Mouse (Mus musculus) CH12.LX (cell line): ENCODE results near the gene Kif26b. TPM values are rescaled to one million over a fixed set of nuclear protein-coding genes. Genes with fewer than 3 reads are reported as not detected.

Experiments
- DNase-seq: peaks from one replicate; pipeline ENCODE4 v3.0.0-alpha.2; 2013; ENCODE audit errors: extremely low read depth
- H3K27ac ChIP-seq: 2 replicates; pipeline ENCODE4 v1.5.1; 2012; ENCODE audit warnings: low read depth, mild to moderate bottlenecking, control low read depth, moderate library complexity; ENCODE audit not compliant: insufficient read depth
- H3K27me3 ChIP-seq: replicated peaks from 2 replicates; pipeline ENCODE3; 2012; ENCODE audit warnings: inconsistent platforms
- H3K36me3 ChIP-seq, 2 experiments: replicated peaks in 1 of 2; 2 replicates each; pipeline versions ENCODE3 to v1.6.1; 2012; ENCODE audit warnings: inconsistent platforms in 1 of 2, low read length in 1 of 2, mild to moderate bottlenecking in 1 of 2, mixed read lengths in 1 of 2, moderate library complexity in 1 of 2; ENCODE audit not compliant: control insufficient read depth in 1 of 2, insufficient read depth in 1 of 2
- H3K4me1 ChIP-seq, 2 experiments: 2 replicates each; pipeline ENCODE4 v1.6.1; 2012; ENCODE audit warnings: inconsistent platforms in 1 of 2, moderate library complexity in 1 of 2; ENCODE audit not compliant: insufficient read depth in 2 of 2, control insufficient read depth in 1 of 2
- H3K4me2 ChIP-seq: 2 replicates; pipeline ENCODE4 v1.6.1; 2012; ENCODE audit warnings: low read depth, mild to moderate bottlenecking, control low read depth; ENCODE audit not compliant: poor library complexity, insufficient read depth, severe bottlenecking
- H3K4me3 ChIP-seq, 3 experiments: fragments of 150-350 bp in 1 of 3; sonication (generic) in 1 of 3; replicated peaks in 1 of 3; 2 replicates each; pipeline versions ENCODE3 to v1.5.1; 2011 to 2012; ENCODE audit warnings: low read depth in 2 of 3, low read length in 2 of 3, mild to moderate bottlenecking in 2 of 3, moderate library complexity in 2 of 3, control low read depth in 1 of 3, improper control_type of control experiment in 1 of 3, inconsistent platforms in 1 of 3, mixed read lengths in 1 of 3; ENCODE audit not compliant: poor library complexity in 1 of 3
- H3K79me2 ChIP-seq: replicated peaks from 2 replicates; pipeline ENCODE4 v1.6.1; 2012; ENCODE audit warnings: mild to moderate bottlenecking, moderate library complexity; ENCODE audit not compliant: control insufficient read depth, poor library complexity, insufficient read depth, severe bottlenecking; ENCODE audit errors: extremely low read depth
- H3K9ac ChIP-seq: 2 replicates; pipeline ENCODE4 v1.6.1; 2012; ENCODE audit warnings: low read depth, mild to moderate bottlenecking, control low read depth, moderate library complexity; ENCODE audit not compliant: insufficient read depth
- H3K9me3 ChIP-seq: replicated peaks from 2 replicates; pipeline ENCODE3; 2012; ENCODE audit warnings: low read length, inconsistent platforms, mixed read lengths
- BHLHE40 ChIP-seq: IDR thresholded peaks from 2 replicates; pipeline ENCODE4 v1.6.1; 2011; ENCODE audit warnings: mild to moderate bottlenecking, low read depth, low read length, improper control_type of control experiment
- ELF1 ChIP-seq: IDR thresholded peaks from 2 replicates; pipeline ENCODE4 v1.6.1; 2014; ENCODE audit warnings: low read depth, mild to moderate bottlenecking, inconsistent platforms, low read length, improper control_type of control experiment
- EP300 ChIP-seq: IDR thresholded peaks from 2 replicates; pipeline ENCODE4 v1.6.1; 2011; ENCODE audit warnings: low read length, improper control_type of control experiment
- GABPA ChIP-seq: IDR thresholded peaks from 2 replicates; pipeline ENCODE4 v1.6.1; 2012; ENCODE audit warnings: low read depth, low read length, improper control_type of control experiment, inconsistent platforms; ENCODE audit not compliant: insufficient replicate concordance
- IRF4 ChIP-seq: IDR thresholded peaks from 2 replicates; pipeline ENCODE4 v1.6.1; 2014; ENCODE audit warnings: low read depth, mild to moderate bottlenecking, inconsistent platforms, low read length, improper control_type of control experiment
- JUND ChIP-seq: conservative IDR thresholded peaks from 2 replicates; pipeline ENCODE4 v1.6.1; 2011; ENCODE audit warnings: low read depth, low read length, improper control_type of control experiment
- KAT2A ChIP-seq: IDR thresholded peaks from 2 replicates; pipeline ENCODE4 v1.6.1; 2012; ENCODE audit warnings: low read length, improper control_type of control experiment, inconsistent platforms; ENCODE audit not compliant: insufficient replicate concordance
- MAFK ChIP-seq: IDR thresholded peaks from 2 replicates; pipeline ENCODE4 v1.6.1; 2011; ENCODE audit warnings: low read length, improper control_type of control experiment; ENCODE audit not compliant: insufficient replicate concordance
- MAZ ChIP-seq: IDR thresholded peaks from 2 replicates; pipeline ENCODE4 v1.6.1; 2012; ENCODE audit warnings: low read depth, mild to moderate bottlenecking, inconsistent platforms, low read length, improper control_type of control experiment, moderate library complexity
- MXI1 ChIP-seq: IDR thresholded peaks from 2 replicates; pipeline ENCODE4 v1.6.1; 2011; ENCODE audit warnings: mild to moderate bottlenecking, low read depth, low read length, improper control_type of control experiment
- NELFE ChIP-seq: IDR thresholded peaks from 2 replicates; pipeline ENCODE4 v1.6.1; 2011; ENCODE audit warnings: low read depth, low read length, improper control_type of control experiment
- PAX5 ChIP-seq: IDR thresholded peaks from 2 replicates; pipeline ENCODE4 v1.6.1; 2012; ENCODE audit warnings: low read length, inconsistent platforms, mixed read lengths
- RCOR1 ChIP-seq: conservative IDR thresholded peaks from 2 replicates; pipeline ENCODE4 v1.6.1; 2012; ENCODE audit warnings: low read depth, mild to moderate bottlenecking, inconsistent platforms, low read length, improper control_type of control experiment
- USF2 ChIP-seq: conservative IDR thresholded peaks from 2 replicates; pipeline ENCODE4 v1.6.1; 2011; ENCODE audit warnings: low read depth, low read length, improper control_type of control experiment
- ZC3H11A ChIP-seq: IDR thresholded peaks from 2 replicates; pipeline ENCODE4 v1.6.1; 2012; ENCODE audit warnings: low read depth, mild to moderate bottlenecking, inconsistent platforms, low read length, improper control_type of control experiment
- ZMIZ1 ChIP-seq: IDR thresholded peaks from 2 replicates; pipeline ENCODE4 v1.6.1; 2012; ENCODE audit warnings: low read depth, mild to moderate bottlenecking, inconsistent platforms, low read length, improper control_type of control experiment
- dilution Hi-C: fragments of 300-500 bp; cut with MboI; formaldehyde crosslinking; loops from 2 replicates; pipeline ENCODE4 v1.14.3; 2020; ENCODE audit warnings: low sequenced_read_pairs; ENCODE audit not compliant: extremely low pct_unique_long_range_greater_than_20kb, extremely low pct_ligation_motif_present
- in situ Hi-C: fragments of 300-500 bp; cut with MboI; formaldehyde crosslinking; loops from 3 replicates; pipeline ENCODE4 v1.14.3; 2019; ENCODE audit warnings: low sequenced_read_pairs, low pct_ligation_motif_present, low pct_unique_long_range_greater_than_20kb, mixed read lengths
- polyA plus RNA-seq: library from polyadenylated mRNA; unstranded; fragments of >175 nt; gene quantifications from 2 replicates; pipeline ENCODE4 v1.2.1, GENCODE M21; 2012; ENCODE audit warnings: low read depth; ENCODE audit not compliant: insufficient read length
- total RNA-seq, 2 experiments: library from RNA; depleted of rRNA; stranded (reverse); fragments of 300-350 nt in 1 of 2; fragments of >200 nt in 1 of 2; gene quantifications; 2 replicates each; pipeline ENCODE4 v1.2.3; 2012 to 2014

The Kif26b gene
- total and polyA plus RNA-seq, 3 experiments = 0.09 TPM; not detected in 2

DNA sequence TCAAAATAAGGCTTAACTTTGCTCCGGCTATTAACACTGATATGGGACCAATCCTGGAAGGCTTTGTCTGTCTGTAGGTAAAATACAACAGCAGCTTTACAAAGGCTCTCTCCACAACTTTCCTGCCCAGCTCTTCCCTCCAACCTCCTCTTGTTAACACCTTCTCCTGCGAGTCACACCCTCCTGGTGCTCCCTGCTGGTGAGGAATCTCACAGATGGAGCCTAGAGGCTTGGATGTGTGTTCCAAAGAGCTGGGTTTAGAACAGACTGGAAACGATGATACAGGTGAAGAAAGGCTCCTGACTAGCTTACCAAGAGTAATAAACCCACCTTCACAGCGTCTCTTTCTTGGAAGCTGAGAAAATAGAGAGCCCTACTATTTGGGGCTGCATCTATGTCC is 400.6 kb downstream of the Kif26b start:
- H3K4me3 ChIP-seq = no peak overlapping the region
- no peak overlapping the region for H3K4me2 ChIP-seq
- H3K79me2 ChIP-seq = no peaks in the 10 kb centered on the region
- no peak overlapping the region for H3K27ac ChIP-seq
- no peak overlapping the region for H3K9ac ChIP-seq
- H3K36me3 ChIP-seq = no peaks in the 10 kb centered on the region
- DNase-seq = no peak
- no peaks in the 10 kb centered on the region for H3K27me3 ChIP-seq
- dilution Hi-C loops (no loop called here), in situ Hi-C loops (no loop called here)
- H3K4me1 ChIP-seq = peaks cover 0 to 6% of the 10 kb centered on the region in 2 experiments; a peak in 2 of 4 replicates
- TF ChIP-seq MXI1 (no peak), MAFK (no peak), KAT2A (no peak), GABPA (no peak), USF2 (no peak), NELFE (no peak), JUND (no peak), ZMIZ1 (no peak), IRF4 (no peak), PAX5 (no peak), BHLHE40 (no peak), RCOR1 (no peak), EP300 (no peak)
- TF ChIP-seq, all 38 proteins: peak for 0
- H3K9me3 ChIP-seq = no peaks in the 10 kb centered on the region

DNA sequence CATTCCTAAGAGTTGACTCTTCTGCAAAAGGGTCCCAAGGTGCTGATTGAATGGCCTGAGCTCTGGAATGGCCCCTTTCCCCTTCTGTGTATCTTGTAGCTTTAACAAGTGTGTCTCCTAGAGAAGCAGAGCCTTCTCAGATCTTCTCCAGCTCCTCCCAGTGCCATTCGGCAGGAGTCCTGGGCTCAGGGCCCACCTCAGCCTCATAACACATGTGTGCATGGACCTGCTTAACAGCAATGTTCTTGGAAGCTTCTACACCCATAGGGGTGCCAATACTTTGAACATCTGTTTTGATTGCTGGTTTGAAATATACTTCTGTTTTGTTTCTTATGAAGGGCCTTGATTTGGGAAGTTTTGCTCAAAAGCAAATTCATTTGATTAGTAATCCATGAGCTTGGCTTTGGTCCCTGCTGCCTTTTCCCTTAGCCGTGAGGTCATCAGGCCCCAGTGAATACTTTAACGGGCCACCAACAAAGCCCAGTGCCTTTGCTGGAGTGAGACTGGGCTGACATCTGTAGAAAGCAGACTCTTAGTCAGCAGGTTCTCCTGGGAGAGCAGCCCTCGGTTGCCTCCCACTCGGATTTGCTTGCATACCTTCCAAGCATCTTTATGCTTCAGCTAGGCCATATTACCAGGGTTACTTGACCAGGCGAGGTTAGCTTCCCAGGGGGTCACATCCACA is 405.2 kb downstream of the Kif26b start:
- no peak for DNase-seq
- dilution Hi-C loops (no loop called here), in situ Hi-C loops (no loop called here)
- Histone ChIP-seq H3K9ac (no peak overlapping the region), H3K4me3 (no peak overlapping the region), H3K27me3 (no peaks in the 10 kb centered on the region), H3K27ac (no peak overlapping the region), H3K4me2 (no peak overlapping the region), H3K36me3 (no peaks in the 10 kb centered on the region), H3K9me3 (no peaks in the 10 kb centered on the region), H3K79me2 (no peaks in the 10 kb centered on the region)
- no peak for TF ChIP-seq ZC3H11A
- TF ChIP-seq, all 38 proteins: peak for 0
- H3K4me1 ChIP-seq = no peaks in the 10 kb centered on the region

DNA sequence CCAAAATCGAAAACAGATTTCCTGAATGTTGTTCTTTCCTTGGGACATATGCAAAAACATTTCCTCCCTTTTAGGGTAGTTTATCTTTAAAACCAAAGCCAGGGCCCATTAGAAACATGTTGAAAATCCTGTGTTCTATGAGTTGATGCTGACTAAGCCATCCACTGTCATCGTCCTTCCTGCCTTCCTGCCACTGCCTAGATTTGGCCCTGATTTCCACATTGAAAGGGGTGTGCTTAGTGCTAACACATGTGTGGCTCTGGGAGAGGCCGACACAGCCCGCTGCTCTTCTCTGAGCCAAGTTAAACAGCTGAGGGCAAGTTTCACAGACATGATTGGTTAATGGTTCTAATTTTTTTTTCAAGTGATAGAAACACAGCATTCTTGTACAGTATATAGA is 407.5 kb downstream of the Kif26b start:
- in situ Hi-C loops (no loop called here), dilution Hi-C loops (no loop called here)
- no peak for DNase-seq

More for the DNA sequence above, 407.5 kb downstream of the Kif26b start:
- no peaks in the 10 kb centered on the region for H3K9me3 ChIP-seq
- no peaks in the 10 kb centered on the region for H3K36me3 ChIP-seq
- TF ChIP-seq MAZ = no peak
- no peak for TF ChIP-seq BHLHE40
- TF ChIP-seq ELF1 = no peak
- no peak overlapping the region for H3K9ac ChIP-seq
- no peaks in the 10 kb centered on the region for H3K79me2 ChIP-seq
- H3K4me1 ChIP-seq = no peaks in the 10 kb centered on the region
- no peak overlapping the region for H3K27ac ChIP-seq
- no peak overlapping the region for H3K4me2 ChIP-seq
- H3K4me3 ChIP-seq = no peak overlapping the region
- H3K27me3 ChIP-seq = no peaks in the 10 kb centered on the region
